Mouse (Mus musculus): ENCODE data around the gene Sf1. TPM values are rescaled to one million over a fixed set of nuclear protein-coding genes. Genes with fewer than 3 reads are reported as not detected.
A peak's percentile ranks its signal among the peaks of the same experiment; 100 is the strongest.

The Sf1 gene
- total and polyA plus RNA-seq, 2 experiments from 2014 or later, result 70.5 to 95.5 TPM

DNA sequence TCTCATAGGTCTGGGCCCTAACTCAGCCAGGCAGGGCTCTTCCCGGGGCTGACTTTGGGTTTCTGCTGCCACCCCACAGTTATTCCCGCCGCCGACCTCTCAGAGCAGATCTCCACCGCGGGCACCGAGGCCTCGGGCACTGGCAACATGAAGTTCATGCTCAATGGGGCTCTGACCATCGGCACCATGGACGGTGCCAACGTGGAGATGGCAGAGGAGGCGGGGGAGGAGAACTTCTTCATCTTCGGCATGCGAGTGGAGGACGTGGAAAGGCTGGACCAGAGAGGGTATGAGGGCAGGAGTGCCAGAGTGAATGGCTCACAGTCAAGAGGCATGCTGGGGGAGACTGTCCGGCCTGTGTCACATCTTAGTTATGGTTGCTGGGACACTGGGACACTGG, 30.1 kb downstream of the Sf1 start:
- ATAC-seq (ENCODE audit: low FRiP score) (no peak), DNase-seq (ENCODE audit: low spot score) (no peak)
- Histone ChIP-seq H3K4me1 (ENCODE audit: insufficient read depth, low read length) (peaks cover 4% of the 10 kb centered on the region; the same call in 1 of the 2 replicates), H3K27ac (ENCODE audit: low read depth, low read length) (no peak overlapping the region), H3K36me3 (ENCODE audit: insufficient read depth, low read length) (no peaks in the 10 kb centered on the region), H3K9ac (replicated peaks; ENCODE audit: low read length, poor library complexity, severe bottlenecking) (no peak overlapping the region), H3K9me3 (ENCODE audit: low read length) (no peaks in the 10 kb centered on the region), H3K27me3 (ENCODE audit: insufficient read depth, low read length) (no peaks in the 10 kb centered on the region), H3K4me2 (ENCODE audit: low read depth, low read length, poor library complexity, severe bottlenecking) (no peak overlapping the region), H3K4me3 (ENCODE audit: low read depth, low read length) (no peak overlapping the region)
- no peak for TF ChIP-seq CTCF (IDR thresholded peaks at IDR 0.05)
- WGBS, result 91% methylated on average over 16 of the region's 16 CpGs

DNA sequence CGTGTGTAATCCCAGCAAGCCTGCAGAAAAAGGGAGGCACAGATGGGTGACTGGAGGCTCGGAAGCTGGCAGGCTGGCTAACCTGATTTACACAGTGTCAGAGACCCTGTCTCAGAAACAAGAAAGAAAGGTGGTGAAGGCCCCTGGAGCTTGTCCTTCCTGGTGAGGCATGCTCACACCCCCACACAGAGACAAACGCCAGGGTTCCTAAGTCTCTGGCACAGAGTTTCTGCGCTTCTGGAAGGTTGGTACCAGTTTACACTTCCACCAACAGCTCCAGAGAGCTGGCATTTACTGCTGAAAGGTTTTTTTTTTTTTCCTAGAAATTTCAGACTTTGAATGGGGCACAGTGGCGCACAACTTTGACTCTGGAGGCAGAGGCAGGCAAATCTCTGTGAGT, 32.7 kb downstream of the Sf1 start:
- no peak overlapping the region for H3K9ac ChIP-seq (replicated peaks; ENCODE audit: low read length, poor library complexity, severe bottlenecking)
- no peak overlapping the region for H3K27ac ChIP-seq (ENCODE audit: low read depth, low read length)
- DNase-seq (ENCODE audit: low spot score) (no peak), ATAC-seq (ENCODE audit: low FRiP score) (no peak)
- H3K4me1 ChIP-seq (ENCODE audit: insufficient read depth, low read length), result peaks cover 6% of the 10 kb centered on the region; the same call in 1 of the 2 replicates
- no peaks in the 10 kb centered on the region for H3K27me3 ChIP-seq (ENCODE audit: insufficient read depth, low read length)
- H3K9me3 ChIP-seq (ENCODE audit: low read length), result no peaks in the 10 kb centered on the region
- no peak for TF ChIP-seq CTCF (IDR thresholded peaks at IDR 0.05)
- no peak overlapping the region for H3K4me3 ChIP-seq (ENCODE audit: low read depth, low read length)
- no peak overlapping the region for H3K4me2 ChIP-seq (ENCODE audit: low read depth, low read length, poor library complexity, severe bottlenecking)
- no peaks in the 10 kb centered on the region for H3K36me3 ChIP-seq (ENCODE audit: insufficient read depth, low read length)
- 86% methylated on average over 5 of the region's 5 CpGs for WGBS

DNA sequence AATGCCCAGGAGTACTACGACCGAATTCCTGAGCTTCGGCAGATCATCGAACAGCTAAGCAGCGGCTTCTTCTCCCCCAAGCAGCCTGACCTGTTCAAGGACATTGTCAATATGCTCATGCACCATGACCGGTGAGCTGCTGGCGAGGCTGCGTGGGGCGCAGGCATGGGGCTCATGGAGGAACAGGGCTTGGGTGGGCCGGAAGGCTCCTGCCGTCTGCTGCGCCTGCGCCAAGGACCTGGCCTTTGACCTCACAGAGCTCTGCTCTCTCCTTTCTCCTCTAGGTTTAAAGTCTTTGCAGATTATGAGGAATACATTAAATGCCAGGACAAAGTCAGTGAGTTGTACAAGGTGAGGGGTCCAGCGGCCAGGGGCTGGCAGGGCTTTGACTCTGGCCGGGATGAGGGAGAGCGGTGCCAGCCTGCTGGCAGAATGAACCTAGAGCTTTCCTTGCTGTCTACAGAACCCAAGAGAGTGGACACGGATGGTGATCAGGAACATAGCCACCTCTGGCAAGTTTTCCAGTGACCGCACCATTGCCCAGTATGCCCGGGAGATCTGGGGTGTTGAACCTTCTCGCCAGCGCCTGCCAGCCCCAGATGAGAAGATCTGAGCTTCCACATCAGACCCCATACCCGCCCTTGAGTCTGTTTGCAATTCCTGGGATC, 34.2 kb downstream of the Sf1 start:
- Histone ChIP-seq H3K27me3 (ENCODE audit: insufficient read depth, low read length) (no peaks in the 10 kb centered on the region; the same call in 1 of the 2 replicates), H3K4me1 (ENCODE audit: insufficient read depth, low read length) (peaks cover 17% of the 10 kb centered on the region; the same call in 1 of the 2 replicates), H3K36me3 (ENCODE audit: insufficient read depth, low read length) (peaks cover 5% of the 10 kb centered on the region; the same call in 1 of the 2 replicates), H3K9me3 (ENCODE audit: low read length) (no peaks in the 10 kb centered on the region), H3K9ac (replicated peaks; ENCODE audit: low read length, poor library complexity, severe bottlenecking) (no peak overlapping the region), H3K4me2 (ENCODE audit: low read depth, low read length, poor library complexity, severe bottlenecking) (peak overlapping the region; percentile 98), H3K27ac (ENCODE audit: low read depth, low read length) (peak overlapping the region; percentile 82; the same call in 1 of the 2 replicates), H3K4me3 (ENCODE audit: low read depth, low read length) (no peak overlapping the region; the same call in 1 of the 2 replicates)
- no peak for TF ChIP-seq CTCF (IDR thresholded peaks at IDR 0.05)
- 85% methylated on average over 22 of the region's 22 CpGs for WGBS
- ATAC-seq (ENCODE audit: low FRiP score) (no peak), DNase-seq (ENCODE audit: low spot score) (no peak)

DNA sequence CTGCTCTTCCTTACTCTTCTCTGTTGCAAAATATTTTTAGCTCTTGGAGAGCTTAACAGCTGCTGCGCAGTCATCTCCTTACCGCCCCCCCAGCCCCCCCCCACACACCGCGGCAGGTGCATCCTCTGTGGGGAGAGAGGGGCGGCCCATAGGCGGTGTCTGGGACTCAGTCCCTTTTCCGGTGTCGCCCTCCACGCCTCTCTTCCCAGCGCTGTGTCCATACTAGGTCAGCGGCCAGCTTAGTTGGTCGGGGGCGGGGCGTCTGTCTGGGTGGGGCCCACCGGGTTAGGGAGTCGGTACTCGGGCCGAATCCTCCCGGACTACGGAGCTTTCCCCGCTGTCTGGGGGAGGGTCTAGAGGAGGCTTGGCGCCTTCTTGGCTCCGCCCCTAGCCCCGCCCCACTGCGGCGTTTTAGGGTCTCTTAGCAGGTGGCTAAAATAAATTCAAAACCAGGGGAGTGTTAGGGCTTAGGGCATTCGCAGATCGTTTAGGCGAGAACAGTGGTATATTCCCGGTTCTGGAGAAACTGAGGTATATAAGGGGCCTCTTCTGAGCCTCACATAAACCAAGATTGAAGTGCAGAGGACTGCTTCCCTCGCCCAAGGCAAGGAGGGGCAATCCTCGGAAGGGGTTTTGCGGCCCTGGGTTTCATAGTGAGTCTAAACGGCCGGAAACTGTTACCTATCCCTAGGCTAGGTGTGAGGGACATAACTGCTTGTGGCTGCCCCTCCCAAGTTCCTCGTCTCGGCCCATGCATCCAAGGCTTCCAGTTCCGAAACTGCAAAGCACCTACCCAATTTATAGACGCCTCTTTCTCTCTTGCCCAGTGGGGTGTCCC, 35.2 kb downstream of the Sf1 start:
- H3K4me1 ChIP-seq (ENCODE audit: insufficient read depth, low read length), result peaks cover 17% of the 10 kb centered on the region; the same call in 1 of the 2 replicates
- peaks cover 12% of the 10 kb centered on the region for H3K36me3 ChIP-seq (ENCODE audit: insufficient read depth, low read length)
- peak overlapping the region; percentile 82 for H3K27ac ChIP-seq (ENCODE audit: low read depth, low read length)
- WGBS, result 1% methylated on average over 38 of the region's 39 CpGs
- DNase-seq (ENCODE audit: low spot score) (peak; percentile 83), ATAC-seq (ENCODE audit: low FRiP score) (peak; percentile 72)
- no peaks in the 10 kb centered on the region; the same call in 1 of the 2 replicates for H3K27me3 ChIP-seq (ENCODE audit: insufficient read depth, low read length)
- H3K9me3 ChIP-seq (ENCODE audit: low read length), result no peaks in the 10 kb centered on the region
- no peak for TF ChIP-seq CTCF (IDR thresholded peaks at IDR 0.05)
- H3K4me2 ChIP-seq (ENCODE audit: low read depth, low read length, poor library complexity, severe bottlenecking), result peak overlapping the region; percentile 98
- H3K9ac ChIP-seq (replicated peaks; ENCODE audit: low read length, poor library complexity, severe bottlenecking), result peak overlapping the region; percentile 88
- peak overlapping the region; percentile 69 for H3K4me3 ChIP-seq (ENCODE audit: low read depth, low read length)

DNA sequence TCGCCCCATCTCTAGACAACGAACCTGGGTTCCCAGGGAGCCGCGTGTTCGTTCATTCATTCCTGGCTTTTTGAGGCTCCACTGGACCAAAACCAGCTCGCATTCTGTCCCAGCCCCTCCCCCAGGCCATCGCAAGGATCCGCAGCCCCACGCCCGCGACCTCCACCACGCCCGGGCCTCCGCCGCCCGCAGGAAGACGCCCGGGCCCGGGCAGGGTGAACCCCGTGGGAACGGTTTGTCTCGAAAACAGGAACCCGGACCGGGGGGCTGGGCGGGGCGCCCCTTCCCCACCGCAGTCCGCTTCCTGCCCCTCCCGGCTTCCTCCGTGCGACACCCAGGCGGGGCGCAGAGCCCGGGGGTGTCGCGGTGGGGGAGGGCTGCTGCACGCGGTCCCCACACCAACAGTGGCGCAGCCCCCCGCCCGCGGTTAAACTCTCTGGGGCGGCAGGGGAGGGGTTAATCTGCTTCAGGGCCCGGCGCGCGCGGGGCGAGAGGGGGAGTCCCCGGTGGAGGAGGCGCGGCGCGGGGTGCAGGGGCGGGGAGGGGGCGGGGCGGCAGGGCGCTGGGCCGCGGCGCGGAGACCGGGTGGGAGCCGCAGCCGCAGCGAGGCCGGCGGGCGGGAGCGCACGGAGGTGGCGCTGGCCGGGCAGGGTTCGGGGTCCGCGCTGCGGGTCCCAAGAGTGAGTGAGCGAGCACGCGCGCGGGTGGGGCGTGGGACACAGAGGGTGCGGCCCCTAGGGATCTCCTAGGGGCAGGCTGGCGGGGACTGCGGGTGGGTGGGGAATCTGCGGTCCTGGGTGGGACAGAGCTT, 36.0 kb downstream of the Sf1 start, which contains the start of gene Rasgrp2:
Rasgrp2 (plus strand) TSS at position 56 of the 811 bp plus-strand sequence.
- peak; percentile 24; the same call in 1 of the 2 replicates for ATAC-seq (ENCODE audit: low FRiP score)
- Histone ChIP-seq H3K36me3 (ENCODE audit: insufficient read depth, low read length) (peaks cover 15% of the 10 kb centered on the region), H3K9me3 (ENCODE audit: low read length) (no peaks in the 10 kb centered on the region), H3K4me2 (ENCODE audit: low read depth, low read length, poor library complexity, severe bottlenecking) (peak within 1 kb of the TSS; percentile 98), H3K27ac (ENCODE audit: low read depth, low read length) (peak within 1 kb of the TSS; percentile 82), H3K4me1 (ENCODE audit: insufficient read depth, low read length) (peaks cover 17% of the 10 kb centered on the region; the same call in 1 of the 2 replicates), H3K9ac (replicated peaks; ENCODE audit: low read length, poor library complexity, severe bottlenecking) (peak within 1 kb of the TSS; percentile 88), H3K4me3 (ENCODE audit: low read depth, low read length) (peak within 1 kb of the TSS; percentile 69), H3K27me3 (ENCODE audit: insufficient read depth, low read length) (no peaks in the 10 kb centered on the region; the same call in 1 of the 2 replicates)
- peak; percentile 63 for DNase-seq (ENCODE audit: low spot score)
- no peak for TF ChIP-seq CTCF (IDR thresholded peaks at IDR 0.05)
- WGBS, result under 1% methylated on average over 58 of the region's 87 CpGs

Data from midbrain, postnatal 0 days (tissue).